Mouse (Mus musculus): ENCODE results near the gene Dcaf4.

- TF ChIP-seq CTCF (IDR thresholded peaks at IDR 0.05; ENCODE audit: extremely low read depth, insufficient read length, insufficient replicate concordance, low read depth, low read length) = no peak
- no peak for TF ChIP-seq POLR2A (IDR thresholded peaks at IDR 0.05; ENCODE audit: low read depth, low read length)
Measured at GRCm38 (mm10) chr12:83481439-83481838, 38.8 kb upstream of the Dcaf4 start.
